Mouse (Mus musculus) olfactory bulb, adult 2 months (tissue): Measurements from ENCODE around the gene Fastkd1. TPM values are rescaled to one million over a fixed set of nuclear protein-coding genes. Genes with fewer than 3 reads are reported as not detected.

Experiments used
- H3K27ac ChIP-seq: fragments of 200-500 bp; 2 replicates; pipeline ENCODE4 v1.5.1; 2012; ENCODE audit warnings: low read depth, low read length; ENCODE audit not compliant: insufficient read depth
- H3K4me1 ChIP-seq: fragments of 200-500 bp; 2 replicates; pipeline ENCODE4 v1.6.1; 2012; ENCODE audit warnings: low read length; ENCODE audit not compliant: control insufficient read depth, insufficient read depth
- H3K4me3 ChIP-seq: fragments of 200-500 bp; 2 replicates; pipeline ENCODE4 v1.5.1; 2012; ENCODE audit warnings: mild to moderate bottlenecking, low read depth, low read length, moderate library complexity; ENCODE audit not compliant: insufficient read depth
- CTCF ChIP-seq: fragments of 200-500 bp; IDR thresholded peaks from 2 replicates; pipeline ENCODE4 v1.5.1; 2012; ENCODE audit warnings: low read depth, mild to moderate bottlenecking, low read length, moderate library complexity; ENCODE audit not compliant: insufficient read depth
- POLR2A ChIP-seq: fragments of 200-500 bp; IDR thresholded peaks from 2 replicates; pipeline ENCODE4 v1.6.1; 2012; ENCODE audit warnings: mild to moderate bottlenecking, low read depth, low read length, moderate library complexity; ENCODE audit not compliant: insufficient read depth
- WGBS: fragments of 180-500 bp; shearing (Covaris S2); methylation state at CpG from one replicate; pipeline ENCODE4 v1.1.7; 2018; 5-methylcytosine and 5-hydroxymethylcytosine counted together
- polyA plus RNA-seq: library from polyadenylated mRNA; stranded (reverse); fragments of >200 nt; gene quantifications from 2 replicates; pipeline ENCODE4 v1.2.4, GENCODE M21; 2012; ENCODE audit warnings: low replicate concordance; ENCODE audit not compliant: missing spikeins, insufficient read depth, insufficient read length

Gene Fastkd1
- polyA plus RNA-seq: not detected in 2 replicates

DNA sequence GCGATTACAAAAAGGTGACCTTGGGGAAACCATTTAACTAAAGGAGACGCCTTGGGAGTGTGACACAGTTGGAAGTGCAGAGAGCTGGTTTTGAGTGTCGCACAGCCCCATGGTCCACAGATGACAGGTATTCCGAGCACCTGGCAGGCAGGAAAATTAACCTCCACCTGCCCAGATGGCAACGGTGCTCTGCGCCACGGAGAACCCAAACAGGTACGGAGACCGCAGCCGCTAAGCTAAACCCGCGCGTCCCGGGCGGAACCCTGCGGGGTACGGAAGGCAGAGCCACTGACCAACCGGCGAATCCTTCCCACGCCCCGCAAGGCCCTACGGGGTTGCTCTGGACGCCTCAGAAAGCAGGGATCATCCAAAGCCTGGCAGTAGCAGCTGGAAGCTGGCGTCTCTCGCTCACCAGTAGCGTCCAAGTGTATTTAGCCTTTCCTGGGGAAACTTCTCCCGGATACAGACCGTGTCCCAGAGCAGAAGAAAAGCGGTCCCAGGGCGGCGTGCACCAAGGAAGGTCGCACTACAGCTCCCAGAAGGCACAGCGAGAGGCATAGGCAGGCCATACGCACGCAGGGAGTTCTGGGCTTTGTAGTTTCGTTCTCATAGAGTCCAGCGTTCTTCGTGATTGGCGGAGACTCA lies at the start of gene Fastkd1:
Gene Fastkd1 (minus strand): TSS at position 536 of the 645 bp plus-strand sequence.
- Histone ChIP-seq H3K27ac (peak within 1 kb of the TSS; percentile 89), H3K4me3 (peak within 1 kb of the TSS; percentile 74), H3K4me1 (no peaks in the 10 kb centered on the region; the same call in 1 of the 2 replicates)
- TF ChIP-seq POLR2A (peak; percentile 51), CTCF (no peak)
- WGBS: under 1% methylated on average over 39 of the region's 39 CpGs

- 46% methylated on average over 5 of the region's 5 CpGs for WGBS
- no peak overlapping the region for H3K4me3 ChIP-seq
- no peaks in the 10 kb centered on the region for H3K4me1 ChIP-seq
- no peak overlapping the region for H3K27ac ChIP-seq
- TF ChIP-seq CTCF (no peak), POLR2A (no peak)
These were observed 47.7 kb upstream of the Fastkd1 start for GRCm38 (mm10) chr2:69760980-69761379.

DNA sequence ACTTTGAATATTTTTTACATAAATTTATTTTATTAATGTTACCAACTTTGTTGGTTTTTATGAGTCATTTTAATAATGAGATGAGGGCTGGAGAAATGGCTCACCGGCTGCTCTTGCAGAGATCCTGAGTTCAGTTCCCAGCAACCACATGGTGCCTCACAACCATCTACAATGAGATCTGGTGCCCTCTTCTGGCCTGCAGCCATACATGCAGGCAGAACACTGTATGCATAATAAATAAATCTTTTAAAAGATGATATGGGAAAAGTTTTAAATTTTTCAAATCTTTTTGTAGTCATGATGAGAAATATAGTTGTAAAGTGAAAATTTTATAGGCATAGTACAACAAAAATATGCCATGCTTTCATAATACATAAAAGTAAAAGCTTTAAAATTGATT lies 31.8 kb upstream of the Fastkd1 start:
- H3K27ac ChIP-seq: no peak overlapping the region
- 83% methylated on average over 1 of the region's 1 CpGs for WGBS
- no peak overlapping the region for H3K4me3 ChIP-seq
- TF ChIP-seq POLR2A (no peak), CTCF (no peak)
- H3K4me1 ChIP-seq: no peaks in the 10 kb centered on the region

- WGBS: under 1% methylated on average over 13 of the region's 13 CpGs
- no peaks in the 10 kb centered on the region for H3K4me1 ChIP-seq
- no peak for TF ChIP-seq POLR2A
These were observed 10.2 kb upstream of the Fastkd1 start for GRCm38 (mm10) chr2:69723519-69723825.

GRCm38 (mm10) chr2:69722650-69723518 lies 9.6 kb upstream of the Fastkd1 start:
- WGBS: under 1% methylated on average over 91 of the region's 91 CpGs
- TF ChIP-seq POLR2A (peak; percentile 66), CTCF (no peak)

More at GRCm38 (mm10) chr2:69723519-69723825, 10.2 kb upstream of the Fastkd1 start:
- Histone ChIP-seq H3K4me3 (peak overlapping the region; percentile 75), H3K27ac (peak overlapping the region; percentile 47; the same call in 1 of the 2 replicates)

GRCm38 (mm10) chr2:69722273-69722649 lies 8.9 kb upstream of the Fastkd1 start, which contains the start of gene Ppig:
TSS of gene Ppig (plus strand) at chr2:69722545.
- H3K4me1 ChIP-seq: no peaks in the 10 kb centered on the region
- 3% methylated on average over 12 of the region's 12 CpGs for WGBS
- no peak for TF ChIP-seq POLR2A
- TF ChIP-seq CTCF: no peak
- peak within 1 kb of the TSS; percentile 75 for H3K4me3 ChIP-seq
- H3K27ac ChIP-seq: peak within 1 kb of the TSS; percentile 95

More at GRCm38 (mm10) chr2:69722650-69723518, 9.6 kb upstream of the Fastkd1 start:
- Histone ChIP-seq H3K27ac (peak overlapping the region; percentile 95), H3K4me1 (no peaks in the 10 kb centered on the region), H3K4me3 (peak overlapping the region; percentile 75)

- 78% methylated on average over 1 of the region's 1 CpGs for WGBS
- no peak for TF ChIP-seq POLR2A
- no peak for TF ChIP-seq CTCF
- H3K4me1 ChIP-seq: no peaks in the 10 kb centered on the region
- H3K4me3 ChIP-seq: no peak overlapping the region
- H3K27ac ChIP-seq: no peak overlapping the region
These were observed 5.8 kb upstream of the Fastkd1 start for GRCm38 (mm10) chr2:69719121-69719520.

- WGBS: 76% methylated on average over 3 of the region's 3 CpGs
- Histone ChIP-seq H3K4me1 (no peaks in the 10 kb centered on the region), H3K4me3 (no peak overlapping the region), H3K27ac (no peak overlapping the region)
- no peak for TF ChIP-seq CTCF
- no peak for TF ChIP-seq POLR2A
These were observed 3.2 kb upstream of the Fastkd1 start for GRCm38 (mm10) chr2:69716483-69716882.

DNA sequence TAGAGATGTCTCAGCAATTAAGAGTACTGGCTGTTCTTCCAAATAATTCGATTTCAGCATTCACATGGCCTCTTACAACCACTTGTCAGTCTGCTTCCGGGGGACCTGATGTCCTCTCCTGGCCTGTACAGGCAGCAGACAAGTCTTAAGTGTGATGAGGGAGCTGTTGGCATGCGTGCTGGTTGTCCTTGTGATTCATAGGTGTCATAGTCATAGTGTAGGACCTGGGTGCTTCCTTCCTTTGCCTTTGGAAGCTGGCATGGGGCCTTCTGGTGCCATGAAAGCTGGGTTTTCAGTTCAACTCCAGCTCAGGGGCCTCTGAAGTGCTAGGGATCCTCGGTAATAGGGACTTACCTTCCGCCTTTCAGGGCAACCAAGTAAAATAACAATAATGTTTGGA lies 810 bp upstream of the Fastkd1 start:
- H3K4me3 ChIP-seq: no peak overlapping the region
- no peak overlapping the region for H3K27ac ChIP-seq
- 82% methylated on average over 5 of the region's 5 CpGs for WGBS
- no peak for TF ChIP-seq POLR2A
- TF ChIP-seq CTCF: no peak
- no peaks in the 10 kb centered on the region; the same call in 1 of the 2 replicates for H3K4me1 ChIP-seq
